Mouse (Mus musculus) embryonic facial prominence, embryonic 10.5 days (tissue): ENCODE results near the gene Mns1. TPM values are rescaled to one million over a fixed set of nuclear protein-coding genes. Genes with fewer than 3 reads are reported as not detected.

ENCODE experiments used
- DNase-seq: peaks from one replicate; pipeline ENCODE4 v3.0.0-alpha.2; 2017; ENCODE audit warnings: low spot score
- H3K27ac ChIP-seq: fragments of 300-500 bp; sonication (generic); replicated peaks from 2 replicates; pipeline ENCODE4 v1.5.1; 2016; ENCODE audit warnings: mild to moderate bottlenecking
- H3K27me3 ChIP-seq: fragments of 300-500 bp; sonication (generic); replicated peaks from 2 replicates; pipeline ENCODE4 v1.6.1; 2016; ENCODE audit warnings: low read depth, mild to moderate bottlenecking; ENCODE audit not compliant: poor library complexity, severe bottlenecking
- H3K36me3 ChIP-seq: fragments of 300-500 bp; sonication (generic); replicated peaks from 2 replicates; pipeline ENCODE4 v1.6.1; 2016; ENCODE audit warnings: mild to moderate bottlenecking, moderate library complexity
- H3K4me1 ChIP-seq: fragments of 300-500 bp; sonication (generic); 2 replicates; pipeline ENCODE4 v1.6.1; 2016
- H3K4me3 ChIP-seq: fragments of 300-500 bp; sonication (generic); 2 replicates; pipeline ENCODE4 v1.5.1; 2016; ENCODE audit warnings: mild to moderate bottlenecking, moderate library complexity
- H3K9me3 ChIP-seq: fragments of 300-500 bp; sonication (generic); 2 replicates; pipeline ENCODE4 v1.6.1; 2016; ENCODE audit warnings: mild to moderate bottlenecking
- WGBS: fragments of 180-500 bp; shearing (Covaris S2); methylation state at CpG from one replicate; pipeline ENCODE4 v1.1.7; 2016; 5-methylcytosine and 5-hydroxymethylcytosine counted together
- polyA plus RNA-seq: library from polyadenylated mRNA; unstranded; fragments of >200 nt; fragmentation: Nextera tagmentation; extraction: Ambion mirVana; gene quantifications from 2 replicates; pipeline ENCODE4 v1.2.1, GENCODE M21; 2016

Mns1 gene
- polyA plus RNA-seq, 1 experiment from 2014 or later, result 59.8 TPM

GRCm38 (mm10) chr9:72405882-72406638 lies 31.8 kb upstream of the Mns1 start:
- Histone ChIP-seq H3K4me3 (no peak overlapping the region), H3K27ac (no peak overlapping the region), H3K36me3 (no peaks in the 10 kb centered on the region), H3K27me3 (peaks cover 11% of the 10 kb centered on the region; the same call in 1 of the 2 replicates), H3K4me1 (peaks cover 7% of the 10 kb centered on the region), H3K9me3 (no peaks in the 10 kb centered on the region)
- 90% methylated on average over 9 of the region's 9 CpGs for WGBS
- no peak for DNase-seq

GRCm38 (mm10) chr9:72408131-72408586 lies 29.7 kb upstream of the Mns1 start:
- Histone ChIP-seq H3K36me3 (no peaks in the 10 kb centered on the region), H3K4me3 (peak overlapping the region; percentile 45), H3K4me1 (peaks cover 7% of the 10 kb centered on the region), H3K27me3 (peaks cover 11% of the 10 kb centered on the region; the same call in 1 of the 2 replicates), H3K27ac (peak overlapping the region; percentile 74), H3K9me3 (no peaks in the 10 kb centered on the region)
- WGBS, result 16% methylated on average over 12 of the region's 12 CpGs
- peak; percentile 85 for DNase-seq

DNA sequence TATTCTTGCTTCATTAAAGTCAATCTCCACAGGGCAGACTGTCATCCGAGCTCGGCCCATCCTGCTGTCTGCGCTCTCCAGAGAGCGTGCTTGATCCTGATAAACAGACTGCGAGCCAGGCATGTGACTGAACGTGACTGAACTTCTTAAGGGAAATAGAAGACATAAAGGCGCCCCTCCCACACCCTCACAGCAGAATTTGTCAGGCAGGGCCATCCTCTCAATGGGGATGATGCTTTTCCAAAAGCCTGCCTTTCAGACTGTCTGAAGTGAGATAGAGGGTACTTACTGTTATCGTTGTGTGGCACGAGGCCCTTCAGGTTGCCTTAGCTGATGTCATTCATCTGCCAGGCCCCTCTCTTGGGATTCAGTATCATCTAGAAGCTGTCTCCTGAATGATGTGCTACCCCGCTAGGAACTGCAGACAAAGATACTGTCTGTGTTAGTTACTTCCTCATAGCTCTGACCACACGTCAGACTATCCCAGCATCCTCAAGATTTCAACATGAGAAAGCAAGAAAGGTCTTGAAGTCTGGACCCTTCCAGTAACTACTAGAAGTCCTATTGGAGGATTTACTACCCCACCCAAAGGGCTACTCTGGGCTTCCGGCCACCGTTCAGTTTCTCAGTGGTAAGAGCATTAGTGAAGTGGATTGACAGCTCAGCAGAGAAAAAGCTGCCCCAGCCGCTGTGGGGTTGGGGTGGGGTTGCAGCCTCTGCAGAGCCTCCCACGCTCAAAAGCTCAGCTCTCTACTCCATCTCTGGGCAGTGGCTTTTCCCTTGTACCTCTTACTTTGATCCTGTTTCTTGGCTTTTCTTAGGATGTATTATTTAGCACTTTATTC lies 28.2 kb upstream of the Mns1 start:
- Histone ChIP-seq H3K36me3 (no peaks in the 10 kb centered on the region), H3K27ac (no peak overlapping the region), H3K9me3 (no peaks in the 10 kb centered on the region), H3K4me1 (peaks cover 7% of the 10 kb centered on the region), H3K4me3 (no peak overlapping the region), H3K27me3 (peaks cover 11% of the 10 kb centered on the region; the same call in 1 of the 2 replicates)
- 54% methylated on average over 15 of the region's 15 CpGs for WGBS
- DNase-seq, result no peak

DNA sequence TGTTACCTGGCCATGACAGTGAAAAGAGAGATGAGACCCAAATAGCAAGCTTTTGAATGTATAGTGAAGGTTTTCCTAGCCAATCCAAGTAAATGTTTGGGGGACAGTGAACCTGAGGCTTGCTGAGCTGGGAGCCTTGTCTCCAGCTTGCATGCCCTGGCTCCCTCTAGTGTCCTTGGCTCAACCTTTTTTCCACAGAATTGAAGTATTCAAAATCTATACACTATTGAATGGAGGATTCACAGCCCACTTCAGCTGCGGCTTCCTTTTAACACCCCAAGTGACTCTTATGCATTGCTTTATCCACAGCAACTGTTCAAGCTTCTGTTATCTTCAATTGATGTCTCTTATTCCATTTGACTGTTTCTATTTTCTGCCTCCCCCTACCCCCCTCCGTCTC lies 26.1 kb upstream of the Mns1 start:
- Histone ChIP-seq H3K36me3 (no peaks in the 10 kb centered on the region), H3K9me3 (no peaks in the 10 kb centered on the region), H3K27ac (no peak overlapping the region), H3K4me3 (no peak overlapping the region), H3K27me3 (peaks cover 11% of the 10 kb centered on the region; the same call in 1 of the 2 replicates), H3K4me1 (peaks cover 7% of the 10 kb centered on the region)
- no peak for DNase-seq
- 89% methylated on average over 2 of the region's 2 CpGs for WGBS

DNA sequence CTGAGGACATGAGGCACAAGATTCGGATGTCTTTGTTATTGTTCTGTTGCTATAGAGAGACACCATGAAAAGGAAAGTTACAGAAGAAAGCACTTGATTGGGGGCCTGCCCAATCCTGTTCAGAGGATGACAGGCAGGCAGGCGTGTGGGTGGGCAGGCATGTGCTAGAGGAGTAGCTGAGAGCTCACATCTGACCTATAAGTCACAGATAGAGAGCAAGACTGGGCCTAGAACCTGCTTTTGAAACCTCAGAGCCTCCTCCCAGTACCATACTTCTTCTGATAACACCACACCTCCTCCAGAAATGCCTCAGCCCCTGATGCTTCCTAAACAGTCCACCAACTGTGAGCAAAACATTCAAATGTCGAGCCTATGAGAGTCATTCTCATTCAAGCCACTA lies 19.4 kb upstream of the Mns1 start:
- Histone ChIP-seq H3K36me3 (no peaks in the 10 kb centered on the region), H3K4me3 (no peak overlapping the region), H3K9me3 (no peaks in the 10 kb centered on the region), H3K27ac (no peak overlapping the region), H3K4me1 (peaks cover 19% of the 10 kb centered on the region), H3K27me3 (no peaks in the 10 kb centered on the region)
- WGBS, result 77% methylated on average over 3 of the region's 3 CpGs
- DNase-seq, result no peak

DNA sequence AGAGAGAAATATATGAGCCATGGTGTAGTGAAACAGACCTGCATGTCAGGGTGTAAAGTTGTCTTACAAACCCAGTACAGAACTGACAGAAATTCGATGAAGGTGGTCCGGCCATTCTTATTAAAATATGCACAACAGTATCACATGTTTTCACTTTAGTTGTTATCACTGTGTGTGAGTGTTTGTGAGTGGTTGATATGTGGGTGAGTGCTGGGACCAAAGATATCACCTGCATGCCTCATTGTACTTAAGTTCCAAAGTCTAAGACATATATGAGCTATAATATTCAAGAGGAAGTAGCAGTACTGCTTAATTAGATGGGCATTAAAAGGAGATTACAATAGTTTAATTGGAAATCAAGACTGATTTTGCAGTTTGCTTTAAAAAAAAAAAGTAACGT lies 17.3 kb upstream of the Mns1 start:
- no peak for DNase-seq
- no peaks in the 10 kb centered on the region for H3K27me3 ChIP-seq
- no peaks in the 10 kb centered on the region for H3K9me3 ChIP-seq
- H3K27ac ChIP-seq, result no peak overlapping the region
- no peaks in the 10 kb centered on the region for H3K36me3 ChIP-seq
- WGBS, result 84% methylated on average over 3 of the region's 3 CpGs
- H3K4me1 ChIP-seq, result peaks cover 23% of the 10 kb centered on the region
- no peak overlapping the region for H3K4me3 ChIP-seq

- Histone ChIP-seq H3K36me3 (no peaks in the 10 kb centered on the region), H3K4me1 (peaks cover 26% of the 10 kb centered on the region), H3K27me3 (peaks cover 4% of the 10 kb centered on the region; the same call in 1 of the 2 replicates), H3K27ac (0 out of 2 replicates have a peak overlapping the region, but pooled peaks have one; percentile 14), H3K4me3 (no peak overlapping the region), H3K9me3 (no peaks in the 10 kb centered on the region)
- DNase-seq, result no peak
- 74% methylated on average over 11 of the region's 11 CpGs for WGBS
Measured at GRCm38 (mm10) chr9:72422284-72422683, 15.5 kb upstream of the Mns1 start.

GRCm38 (mm10) chr9:72422753-72423152 lies 15.1 kb upstream of the Mns1 start:
- 87% methylated on average over 2 of the region's 2 CpGs for WGBS
- Histone ChIP-seq H3K27me3 (peaks cover 4% of the 10 kb centered on the region; the same call in 1 of the 2 replicates), H3K36me3 (no peaks in the 10 kb centered on the region), H3K9me3 (no peaks in the 10 kb centered on the region), H3K27ac (0 out of 2 replicates have a peak overlapping the region, but pooled peaks have one; percentile 14), H3K4me1 (peaks cover 26% of the 10 kb centered on the region), H3K4me3 (no peak overlapping the region)
- no peak for DNase-seq

- Histone ChIP-seq H3K27me3 (peaks cover 4% of the 10 kb centered on the region; the same call in 1 of the 2 replicates), H3K27ac (no peak overlapping the region), H3K36me3 (no peaks in the 10 kb centered on the region), H3K9me3 (no peaks in the 10 kb centered on the region), H3K4me3 (no peak overlapping the region), H3K4me1 (peaks cover 26% of the 10 kb centered on the region)
- 83% methylated on average over 11 of the region's 11 CpGs for WGBS
- DNase-seq, result no peak
Measured at GRCm38 (mm10) chr9:72425300-72425850, 12.4 kb upstream of the Mns1 start.

DNA sequence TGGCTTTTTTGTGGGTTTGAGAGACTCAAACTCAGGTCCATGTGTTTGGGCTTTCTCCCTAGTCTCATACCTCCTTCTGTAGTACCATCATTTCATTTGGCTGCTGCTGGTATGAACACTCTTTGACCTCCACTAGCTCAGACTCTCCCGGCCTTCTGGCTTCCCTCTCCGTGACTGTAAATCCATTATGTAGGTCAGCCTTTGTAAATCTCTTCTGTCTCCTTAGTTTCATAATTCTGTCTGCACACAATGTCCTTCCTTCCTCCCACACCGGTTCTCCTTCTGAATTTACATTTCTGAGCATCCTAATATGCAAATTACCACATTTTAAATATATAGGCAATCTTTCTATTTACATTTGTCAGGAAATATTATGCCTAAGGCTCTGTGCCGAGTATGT lies 9.9 kb upstream of the Mns1 start:
- Histone ChIP-seq H3K27ac (no peak overlapping the region), H3K4me1 (peaks cover 7% of the 10 kb centered on the region; the same call in 1 of the 2 replicates), H3K36me3 (no peaks in the 10 kb centered on the region), H3K9me3 (no peaks in the 10 kb centered on the region), H3K4me3 (no peak overlapping the region), H3K27me3 (peaks cover 4% of the 10 kb centered on the region; the same call in 1 of the 2 replicates)
- 78% methylated on average over 4 of the region's 4 CpGs for WGBS
- no peak for DNase-seq

GRCm38 (mm10) chr9:72434876-72435275 lies 2.9 kb upstream of the Mns1 start:
- no peak for DNase-seq

GRCm38 (mm10) chr9:72438749-72439148 lies 938 bp downstream of the Mns1 start:
- Histone ChIP-seq H3K36me3 (peaks cover 35% of the 10 kb centered on the region), H3K27ac (peak overlapping the region; percentile 90), H3K4me1 (peaks cover 24% of the 10 kb centered on the region), H3K4me3 (peak overlapping the region; percentile 76), H3K27me3 (no peaks in the 10 kb centered on the region), H3K9me3 (no peaks in the 10 kb centered on the region)
- DNase-seq, result no peak
- 3% methylated on average over 9 of the region's 9 CpGs for WGBS

More at GRCm38 (mm10) chr9:72434876-72435275, 2.9 kb upstream of the Mns1 start:
- no peaks in the 10 kb centered on the region for H3K27me3 ChIP-seq
- no peak overlapping the region for H3K4me3 ChIP-seq
- no peaks in the 10 kb centered on the region for H3K9me3 ChIP-seq
- WGBS, result 64% methylated on average over 9 of the region's 9 CpGs
- H3K36me3 ChIP-seq, result no peaks in the 10 kb centered on the region; the same call in 1 of the 2 replicates
- no peak overlapping the region for H3K27ac ChIP-seq
- peaks cover 16% of the 10 kb centered on the region for H3K4me1 ChIP-seq
